Mouse (Mus musculus) heart, adult 11 months (tissue): ENCODE measurements at regions not wholly inside any gene's neighbourhood (a gene's known extent, or its start where the extent isn't known, plus 50 kb on each side); places are given as distances from the start of the nearest gene placed in this dataset.
"Not testable (repeated sequence)": the region's sequence is repeated elsewhere in the genome, so short reads cannot be mapped to it uniquely, and the experiment has no call there.

ENCODE experiments used
- DNase-seq: peaks from one replicate; pipeline ENCODE4 v3.0.0; 2022

GRCm38 (mm10) chr3:152040751-152041150 lies 125.3 kb downstream of the Gipc2 start:
- no peak for DNase-seq

- DNase-seq, result not testable (repeated sequence)
Observed at GRCm38 (mm10) chr3:152036819-152037218, 129.2 kb downstream of the Gipc2 start.

- DNase-seq, result no peak
Observed at GRCm38 (mm10) chr3:152035416-152035815, 130.6 kb downstream of the Gipc2 start.

GRCm38 (mm10) chr3:152034686-152035085 lies 131.3 kb downstream of the Gipc2 start:
- DNase-seq, result no peak

GRCm38 (mm10) chr3:152034221-152034620 lies 131.8 kb downstream of the Gipc2 start:
- no peak for DNase-seq

- DNase-seq, result no peak
Observed at GRCm38 (mm10) chr3:152032663-152033318, 133.2 kb downstream of the Gipc2 start.

GRCm38 (mm10) chr3:152028695-152029094 lies 137.3 kb downstream of the Gipc2 start:
- no peak for DNase-seq

GRCm38 (mm10) chr3:152026034-152026433 lies 140.0 kb downstream of the Gipc2 start:
- no peak for DNase-seq

GRCm38 (mm10) chr3:152025122-152025521 lies 140.9 kb downstream of the Gipc2 start:
- no peak for DNase-seq

- peak; percentile 62 for DNase-seq
Observed at GRCm38 (mm10) chr3:152006747-152007146, 159.3 kb downstream of the Gipc2 start.

- DNase-seq, result peak; percentile 90
Observed at GRCm38 (mm10) chr3:152005366-152006025, 160.5 kb downstream of the Gipc2 start.

- DNase-seq, result peak; percentile 96
Observed at GRCm38 (mm10) chr3:152004411-152004955, 161.5 kb downstream of the Gipc2 start.

- DNase-seq, result peak; percentile 60
Observed at GRCm38 (mm10) chr3:151997534-151998107, 160.2 kb upstream of the Ptgfr start.

GRCm38 (mm10) chr3:151997111-151997510 lies 159.7 kb upstream of the Ptgfr start:
- DNase-seq, result peak; percentile 70

- no peak for DNase-seq
Observed at GRCm38 (mm10) chr3:151988221-151988620, 150.8 kb upstream of the Ptgfr start.

- peak; percentile 97 for DNase-seq
Observed at GRCm38 (mm10) chr3:151978136-151978535, 140.7 kb upstream of the Ptgfr start.

- DNase-seq, result no peak
Observed at GRCm38 (mm10) chr3:151977651-151978050, 140.2 kb upstream of the Ptgfr start.

GRCm38 (mm10) chr3:151949865-151950264 lies 112.4 kb upstream of the Ptgfr start:
- peak; percentile 34 for DNase-seq

GRCm38 (mm10) chr3:151948015-151948645 lies 110.7 kb upstream of the Ptgfr start:
- DNase-seq, result peak; percentile 41

- DNase-seq, result no peak
Observed at GRCm38 (mm10) chr3:151945916-151946315, 108.5 kb upstream of the Ptgfr start.

GRCm38 (mm10) chr3:151943542-151943941 lies 106.1 kb upstream of the Ptgfr start:
- peak; percentile 51 for DNase-seq

GRCm38 (mm10) chr3:151938472-151939029 lies 101.1 kb upstream of the Ptgfr start:
- DNase-seq, result no peak

- DNase-seq, result peak; percentile 65
Observed at GRCm38 (mm10) chr3:151931656-151932055, 94.2 kb upstream of the Ptgfr start.
